Mouse (Mus musculus) kidney, postnatal 14 days (tissue): ENCODE results near the gene Cd2.

ENCODE experiments used
- DNase-seq: peaks from one replicate; pipeline ENCODE4 v3.0.0; 2022; ENCODE audit warnings: mixed read lengths

Gene Cd2

GRCm38 (mm10) chr3:101228066-101228465 is 59.7 kb downstream of the Cd2 start:
- DNase-seq, result no peak
